Mouse (Mus musculus) MEL (cell line): ENCODE data around the gene Csnk1d.

ENCODE experiments used
- BHLHE40 ChIP-seq: IDR thresholded peaks from 2 replicates; pipeline ENCODE4 v1.6.1; 2012; ENCODE audit warnings: low read depth, mild to moderate bottlenecking, inconsistent platforms, low read length, improper control_type of control experiment, borderline replicate concordance
- CHD1 ChIP-seq: IDR thresholded peaks from 2 replicates; pipeline ENCODE4 v1.6.1; 2012; ENCODE audit warnings: low read depth, mild to moderate bottlenecking, inconsistent platforms, low read length, improper control_type of control experiment
- CTCF ChIP-seq, 3 experiments: IDR thresholded peaks in 2 of 3; conservative IDR thresholded peaks in 1 of 3; 2 replicates each; pipeline ENCODE4 v1.5.1; 2011 to 2012; ENCODE audit warnings: low read length in 3 of 3, low read depth in 2 of 3, mild to moderate bottlenecking in 2 of 3, improper control_type of control experiment in 1 of 3, inconsistent platforms in 1 of 3, mixed read lengths in 1 of 3, moderate library complexity in 1 of 3; ENCODE audit not compliant: control insufficient read depth in 1 of 3, insufficient read depth in 1 of 3, poor library complexity in 1 of 3, severe bottlenecking in 1 of 3
- E2F4 ChIP-seq: IDR thresholded peaks from 2 replicates; pipeline ENCODE4 v1.6.1; 2011; ENCODE audit warnings: low read depth, low read length, improper control_type of control experiment, borderline replicate concordance
- EP300 ChIP-seq, 2 experiments: IDR thresholded peaks; 2 replicates each; pipeline ENCODE4 v1.6.1; 2011; ENCODE audit warnings: improper control_type of control experiment in 2 of 2, low read length in 2 of 2, low read depth in 1 of 2, mild to moderate bottlenecking in 1 of 2
- MAX ChIP-seq: IDR thresholded peaks from 2 replicates; pipeline ENCODE4 v1.6.1; 2011; ENCODE audit warnings: low read length, improper control_type of control experiment
- MXI1 ChIP-seq: IDR thresholded peaks from 2 replicates; pipeline ENCODE4 v1.6.1; 2011; ENCODE audit warnings: mild to moderate bottlenecking, low read depth, low read length, improper control_type of control experiment
- MYC ChIP-seq: IDR thresholded peaks from 2 replicates; pipeline ENCODE4 v1.6.1; 2011; ENCODE audit warnings: low read depth, mild to moderate bottlenecking, low read length, improper control_type of control experiment, moderate library complexity
- NRF1 ChIP-seq: IDR thresholded peaks from 2 replicates; pipeline ENCODE4 v1.6.1; 2014; ENCODE audit warnings: low read depth, mild to moderate bottlenecking, inconsistent platforms, low read length, improper control_type of control experiment, moderate library complexity; ENCODE audit not compliant: poor library complexity, insufficient read depth, severe bottlenecking
- POLR2A ChIP-seq, 2 experiments: IDR thresholded peaks; 2 replicates each; pipeline ENCODE4 v1.6.1; 2011 to 2012; ENCODE audit warnings: low read length in 2 of 2, mild to moderate bottlenecking in 2 of 2, control low read depth in 1 of 2, improper control_type of control experiment in 1 of 2, low read depth in 1 of 2, moderate library complexity in 1 of 2; ENCODE audit not compliant: control insufficient read depth in 1 of 2, insufficient read depth in 1 of 2, poor library complexity in 1 of 2
- POLR2AphosphoS2 ChIP-seq: IDR thresholded peaks from 2 replicates; pipeline ENCODE4 v1.6.1; 2011; ENCODE audit warnings: low read length, improper control_type of control experiment
- USF1 ChIP-seq: IDR thresholded peaks from 2 replicates; pipeline ENCODE4 v1.6.1; 2014; ENCODE audit warnings: low read depth, mild to moderate bottlenecking, inconsistent platforms, low read length, improper control_type of control experiment, moderate library complexity

DNA sequence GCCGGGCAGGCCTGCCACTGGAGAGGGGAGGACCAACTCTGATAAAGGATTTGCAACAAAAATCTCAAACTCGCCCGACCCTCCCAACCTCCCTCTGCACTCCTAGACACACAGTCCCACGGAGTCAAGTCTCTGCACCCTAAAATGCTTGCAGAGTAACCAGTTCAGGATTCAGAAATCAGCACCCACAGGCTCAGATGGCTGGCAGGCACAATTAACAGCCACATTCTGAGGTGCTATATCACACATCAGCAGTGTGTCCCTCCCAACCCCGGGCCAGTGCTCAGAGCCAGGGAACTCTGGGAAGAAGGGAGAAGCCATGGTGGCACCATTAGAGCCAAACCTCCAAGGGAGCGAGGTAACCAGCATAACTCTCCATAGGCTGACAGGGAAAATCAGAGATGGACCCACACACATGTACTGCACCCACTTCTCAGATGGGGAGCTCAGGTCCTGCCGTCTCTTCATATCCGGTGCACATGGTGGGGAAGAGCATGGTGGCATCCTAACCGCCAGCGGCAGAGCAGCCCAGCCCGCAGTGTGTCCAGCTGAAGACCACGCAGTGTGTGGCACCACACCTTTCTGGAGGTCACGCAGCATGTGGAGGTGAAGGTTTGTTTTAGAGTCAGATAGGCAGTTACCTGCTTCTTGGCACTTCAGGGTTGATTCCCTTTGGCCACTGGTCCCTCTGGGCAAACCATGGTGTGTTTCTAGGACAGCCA, 28.9 kb downstream of the Csnk1d start:
- TF ChIP-seq POLR2A (IDR thresholded peaks at IDR 0.05; ENCODE audit: control insufficient read depth in 1 of 2, insufficient read depth in 1 of 2, low read depth in 1 of 2, low read length in 2 of 2, poor library complexity in 1 of 2): peak in 1 of 2 experiments; percentile 11; a peak in 1 of 4 replicates
- no peak for TF ChIP-seq CTCF (IDR thresholded peaks at IDR 0.05 in 2 of 3, conservative IDR thresholded peaks at IDR 0.05 in 1 of 3; ENCODE audit: control insufficient read depth in 1 of 3, insufficient read depth in 1 of 3, low read depth in 2 of 3, low read length in 3 of 3, poor library complexity in 1 of 3, severe bottlenecking in 1 of 3)
- TF ChIP-seq MAX: no peak
- no peak for TF ChIP-seq USF1
- no peak for TF ChIP-seq EP300 (IDR thresholded peaks at IDR 0.05; ENCODE audit: low read depth in 1 of 2, low read length in 2 of 2)
- no peak for TF ChIP-seq MXI1
- TF ChIP-seq E2F4: no peak
- no peak for TF ChIP-seq NRF1
- TF ChIP-seq MYC: 0 out of 2 replicates have a peak, but pooled peaks have one; percentile 29
- no peak for TF ChIP-seq BHLHE40
- peak; percentile 93 for TF ChIP-seq POLR2AphosphoS2
- no peak for TF ChIP-seq CHD1
